Mouse (Mus musculus): ENCODE results near the gene Glcci1. TPM values are rescaled to one million over a fixed set of nuclear protein-coding genes. Genes with fewer than 3 reads are reported as not detected.

Glcci1 gene
- polyA plus RNA-seq, 1 experiment from 2014 or later = 1.6 TPM

GRCm38 (mm10) chr6:8583892-8584291, 74.5 kb downstream of the Glcci1 start:
- H3K9ac ChIP-seq = no peak overlapping the region
- H3K4me2 ChIP-seq = no peak overlapping the region
- H3K36me3 ChIP-seq = 0 out of 2 replicates have a peak, but pooled peaks cover 2% of the 10 kb centered on the region
- no peak overlapping the region for H3K4me3 ChIP-seq
- H3K27me3 ChIP-seq (replicated peaks) = no peaks in the 10 kb centered on the region
- WGBS (ENCODE audit: insufficient replicate concordance) = 62% methylated on average over 3 of the region's 3 CpGs
- H3K4me1 ChIP-seq = no peaks in the 10 kb centered on the region
- no peak overlapping the region for H3K27ac ChIP-seq
- ATAC-seq = no peak
- no peaks in the 10 kb centered on the region for H3K9me3 ChIP-seq (replicated peaks)

DNA sequence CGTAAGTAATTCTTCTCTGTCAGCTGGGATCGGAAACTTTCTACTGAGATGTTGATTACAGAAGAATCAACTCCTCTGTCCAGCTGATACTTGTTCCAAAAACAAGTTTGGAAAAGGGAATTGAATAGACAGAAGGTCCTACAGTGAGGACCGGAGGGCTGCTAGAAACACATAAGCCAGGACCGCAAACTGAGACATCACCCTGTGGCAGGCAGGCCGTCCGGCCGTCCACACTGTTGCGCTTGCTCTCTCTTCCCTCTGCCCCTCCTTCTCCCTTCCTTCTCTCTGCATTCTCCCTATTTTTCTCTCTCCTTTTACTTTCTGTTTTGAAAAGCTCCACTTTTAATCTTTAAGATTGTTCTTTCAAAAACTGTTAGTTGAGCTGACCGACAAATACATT, 82.3 kb downstream of the Glcci1 start:
- WGBS (ENCODE audit: insufficient replicate concordance) = 87% methylated on average over 9 of the region's 9 CpGs
- no peaks in the 10 kb centered on the region for H3K27me3 ChIP-seq (replicated peaks)
- H3K9me3 ChIP-seq (replicated peaks) = no peaks in the 10 kb centered on the region
- H3K4me1 ChIP-seq = no peaks in the 10 kb centered on the region
- H3K36me3 ChIP-seq = 0 out of 2 replicates have a peak, but pooled peaks cover 2% of the 10 kb centered on the region
- H3K4me3 ChIP-seq = no peak overlapping the region
- ATAC-seq = no peak
- H3K9ac ChIP-seq = no peak overlapping the region
- H3K27ac ChIP-seq = no peak overlapping the region
- no peak overlapping the region for H3K4me2 ChIP-seq

GRCm38 (mm10) chr6:8617369-8617768, 108.0 kb downstream of the Glcci1 start:
- no peak overlapping the region for H3K9ac ChIP-seq
- H3K27me3 ChIP-seq (replicated peaks) = no peaks in the 10 kb centered on the region
- H3K4me3 ChIP-seq = no peak overlapping the region
- H3K27ac ChIP-seq = no peak overlapping the region
- ATAC-seq = no peak
- peaks cover 7% of the 10 kb centered on the region for H3K4me1 ChIP-seq
- H3K4me2 ChIP-seq = no peak overlapping the region
- no peaks in the 10 kb centered on the region for H3K36me3 ChIP-seq
- WGBS (ENCODE audit: insufficient replicate concordance) = 44% methylated on average over 2 of the region's 2 CpGs
- H3K9me3 ChIP-seq (replicated peaks) = no peaks in the 10 kb centered on the region

DNA sequence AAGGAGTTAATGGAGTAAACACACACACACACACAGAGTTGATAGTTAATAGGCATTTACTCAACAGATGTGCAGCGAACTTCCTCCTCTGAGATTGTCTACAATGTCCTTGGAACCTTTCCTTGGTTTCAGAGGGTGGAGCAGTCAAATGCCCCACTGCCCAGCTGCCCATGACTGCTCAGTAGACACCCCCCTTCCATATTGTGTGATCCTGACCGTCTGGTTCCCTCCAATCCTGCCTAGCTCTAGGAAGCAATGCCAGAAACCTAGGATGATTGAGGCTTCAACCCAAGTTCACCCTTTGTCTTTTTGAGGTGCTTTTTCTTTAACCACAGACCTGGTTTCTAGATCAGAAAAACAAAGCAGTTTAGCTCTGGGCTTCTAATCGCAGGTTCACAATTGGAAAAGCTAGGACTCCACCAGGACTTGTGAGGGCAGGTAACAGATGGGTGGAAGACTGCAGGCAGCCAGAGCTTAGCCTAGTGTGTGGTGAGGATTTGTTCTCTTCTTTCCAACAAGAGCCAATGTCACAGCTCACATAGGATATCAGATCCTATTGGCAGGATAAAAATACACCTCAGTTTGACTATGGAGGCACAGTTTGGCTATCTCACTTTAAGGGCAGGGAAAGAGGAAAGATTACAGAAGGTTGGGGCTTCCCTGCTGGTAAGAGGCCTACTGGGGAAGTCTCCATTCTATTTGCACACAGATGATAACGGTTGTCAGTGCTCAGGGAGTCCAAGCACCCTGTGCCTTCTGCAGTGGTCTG, 110.4 kb downstream of the Glcci1 start:
- no peaks in the 10 kb centered on the region for H3K9me3 ChIP-seq (replicated peaks)
- H3K9ac ChIP-seq = no peak overlapping the region
- no peaks in the 10 kb centered on the region for H3K36me3 ChIP-seq
- H3K4me2 ChIP-seq = no peak overlapping the region
- no peak overlapping the region for H3K4me3 ChIP-seq
- H3K27ac ChIP-seq = no peak overlapping the region
- peaks cover 7% of the 10 kb centered on the region for H3K4me1 ChIP-seq
- WGBS (ENCODE audit: insufficient replicate concordance) = 43% methylated on average over 4 of the region's 4 CpGs
- ATAC-seq = peak; percentile 70
- no peaks in the 10 kb centered on the region for H3K27me3 ChIP-seq (replicated peaks)

GRCm38 (mm10) chr6:8623045-8623444, 113.6 kb downstream of the Glcci1 start:
- H3K36me3 ChIP-seq = no peaks in the 10 kb centered on the region
- H3K4me2 ChIP-seq = no peak overlapping the region
- H3K27ac ChIP-seq = no peak overlapping the region
- no peak for ATAC-seq
- no peaks in the 10 kb centered on the region for H3K9me3 ChIP-seq (replicated peaks)
- H3K9ac ChIP-seq = no peak overlapping the region
- 55% methylated on average over 3 of the region's 3 CpGs for WGBS (ENCODE audit: insufficient replicate concordance)
- H3K4me3 ChIP-seq = no peak overlapping the region
- H3K27me3 ChIP-seq (replicated peaks) = no peaks in the 10 kb centered on the region
- H3K4me1 ChIP-seq = peaks cover 7% of the 10 kb centered on the region

- Histone ChIP-seq H3K4me1 (peaks cover 28% of the 10 kb centered on the region), H3K27ac (no peak overlapping the region), H3K27me3 (replicated peaks) (0 out of 2 replicates have a peak, but pooled peaks cover 11% of the 10 kb centered on the region), H3K9ac (no peak overlapping the region), H3K36me3 (no peaks in the 10 kb centered on the region), H3K4me3 (no peak overlapping the region), H3K9me3 (replicated peaks) (no peaks in the 10 kb centered on the region), H3K4me2 (no peak overlapping the region)
- ATAC-seq = no peak
- WGBS (ENCODE audit: insufficient replicate concordance) = 74% methylated on average over 8 of the region's 8 CpGs
Measured at GRCm38 (mm10) chr6:8628226-8628625, 118.8 kb downstream of the Glcci1 start.

DNA sequence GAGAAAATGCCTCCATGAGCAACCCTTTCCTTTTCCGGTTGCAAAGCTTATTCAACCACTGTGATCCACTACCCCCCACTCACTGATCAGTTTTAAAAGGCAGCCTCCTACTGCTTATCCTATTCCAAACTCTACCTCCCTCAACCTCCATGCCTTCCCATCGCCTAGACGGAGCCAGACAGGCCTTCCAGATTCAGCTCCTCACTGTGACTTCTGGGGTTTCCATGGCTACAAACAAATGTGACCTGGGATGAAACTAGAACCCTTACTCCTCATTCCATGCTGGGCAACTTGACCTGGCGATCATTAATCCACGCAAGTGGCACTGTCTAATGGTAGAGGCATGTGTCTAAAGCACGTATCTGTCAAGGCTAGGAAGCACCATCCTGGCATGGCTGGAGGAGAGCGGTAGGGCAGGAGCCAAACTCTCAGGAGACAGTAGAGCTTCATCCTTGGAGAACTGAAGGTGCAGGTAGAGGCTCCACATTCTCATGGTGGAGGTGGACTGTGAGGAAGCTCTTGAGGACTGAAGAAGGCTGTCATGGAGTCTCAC, 119.4 kb downstream of the Glcci1 start:
- H3K27me3 ChIP-seq (replicated peaks) = 0 out of 2 replicates have a peak, but pooled peaks cover 11% of the 10 kb centered on the region
- no peaks in the 10 kb centered on the region for H3K36me3 ChIP-seq
- no peak for ATAC-seq
- no peak overlapping the region for H3K4me2 ChIP-seq
- 75% methylated on average over 7 of the region's 7 CpGs for WGBS (ENCODE audit: insufficient replicate concordance)
- H3K9ac ChIP-seq = no peak overlapping the region
- no peak overlapping the region for H3K27ac ChIP-seq
- H3K4me1 ChIP-seq = peaks cover 28% of the 10 kb centered on the region
- H3K9me3 ChIP-seq (replicated peaks) = no peaks in the 10 kb centered on the region
- no peak overlapping the region for H3K4me3 ChIP-seq

GRCm38 (mm10) chr6:8630531-8630930, 121.1 kb downstream of the Glcci1 start:
- ATAC-seq = no peak
- 0 out of 2 replicates have a peak, but pooled peaks cover 11% of the 10 kb centered on the region for H3K27me3 ChIP-seq (replicated peaks)
- no peaks in the 10 kb centered on the region for H3K36me3 ChIP-seq
- no peaks in the 10 kb centered on the region for H3K9me3 ChIP-seq (replicated peaks)
- WGBS (ENCODE audit: insufficient replicate concordance) = 36% methylated on average over 7 of the region's 7 CpGs
- H3K9ac ChIP-seq = no peak overlapping the region
- no peak overlapping the region for H3K27ac ChIP-seq
- H3K4me2 ChIP-seq = no peak overlapping the region
- peaks cover 28% of the 10 kb centered on the region for H3K4me1 ChIP-seq
- no peak overlapping the region for H3K4me3 ChIP-seq

GRCm38 (mm10) chr6:8631362-8631761, 122.0 kb downstream of the Glcci1 start:
- Histone ChIP-seq H3K27ac (no peak overlapping the region), H3K4me3 (no peak overlapping the region), H3K9me3 (replicated peaks) (no peaks in the 10 kb centered on the region), H3K4me2 (no peak overlapping the region), H3K4me1 (peaks cover 28% of the 10 kb centered on the region), H3K27me3 (replicated peaks) (0 out of 2 replicates have a peak, but pooled peaks cover 11% of the 10 kb centered on the region), H3K9ac (no peak overlapping the region), H3K36me3 (no peaks in the 10 kb centered on the region)
- ATAC-seq = no peak
- 72% methylated on average over 8 of the region's 8 CpGs for WGBS (ENCODE audit: insufficient replicate concordance)

GRCm38 (mm10) chr6:8631986-8632632, 122.7 kb downstream of the Glcci1 start:
- Histone ChIP-seq H3K9me3 (replicated peaks) (no peaks in the 10 kb centered on the region), H3K4me1 (peaks cover 28% of the 10 kb centered on the region), H3K27ac (no peak overlapping the region), H3K4me2 (no peak overlapping the region), H3K9ac (no peak overlapping the region), H3K27me3 (replicated peaks) (0 out of 2 replicates have a peak, but pooled peaks cover 11% of the 10 kb centered on the region), H3K36me3 (no peaks in the 10 kb centered on the region), H3K4me3 (no peak overlapping the region)
- peak; percentile 59 for ATAC-seq
- 20% methylated on average over 5 of the region's 5 CpGs for WGBS (ENCODE audit: insufficient replicate concordance)

GRCm38 (mm10) chr6:8632701-8633100, 123.3 kb downstream of the Glcci1 start:
- no peak for ATAC-seq
- WGBS (ENCODE audit: insufficient replicate concordance) = 59% methylated on average over 4 of the region's 4 CpGs

GRCm38 (mm10) chr6:8638122-8638521, 128.7 kb downstream of the Glcci1 start:
- no peaks in the 10 kb centered on the region for H3K27me3 ChIP-seq (replicated peaks)
- WGBS (ENCODE audit: insufficient replicate concordance) = 69% methylated on average over 4 of the region's 4 CpGs
- H3K4me1 ChIP-seq = no peaks in the 10 kb centered on the region; the same call in 1 of the 2 replicates
- no peak overlapping the region for H3K9ac ChIP-seq
- no peak overlapping the region for H3K4me3 ChIP-seq
- no peak for ATAC-seq
- no peak overlapping the region for H3K4me2 ChIP-seq
- no peaks in the 10 kb centered on the region for H3K36me3 ChIP-seq
- no peak overlapping the region for H3K27ac ChIP-seq
- H3K9me3 ChIP-seq (replicated peaks) = no peaks in the 10 kb centered on the region

More at GRCm38 (mm10) chr6:8632701-8633100, 123.3 kb downstream of the Glcci1 start:
- H3K9ac ChIP-seq = no peak overlapping the region
- H3K27me3 ChIP-seq (replicated peaks) = 0 out of 2 replicates have a peak, but pooled peaks cover 11% of the 10 kb centered on the region
- H3K36me3 ChIP-seq = no peaks in the 10 kb centered on the region
- H3K9me3 ChIP-seq (replicated peaks) = no peaks in the 10 kb centered on the region
- no peak overlapping the region for H3K4me3 ChIP-seq
- H3K4me1 ChIP-seq = peaks cover 28% of the 10 kb centered on the region
- H3K27ac ChIP-seq = no peak overlapping the region
- no peak overlapping the region for H3K4me2 ChIP-seq
